Mouse (Mus musculus): ENCODE data around the gene Tspan32. TPM values are rescaled to one million over a fixed set of nuclear protein-coding genes. Genes with fewer than 3 reads are reported as not detected.

Tspan32 gene
- total RNA-seq, 2 experiments from 2014 or later, result 77.4 to 79.5 TPM

DNA sequence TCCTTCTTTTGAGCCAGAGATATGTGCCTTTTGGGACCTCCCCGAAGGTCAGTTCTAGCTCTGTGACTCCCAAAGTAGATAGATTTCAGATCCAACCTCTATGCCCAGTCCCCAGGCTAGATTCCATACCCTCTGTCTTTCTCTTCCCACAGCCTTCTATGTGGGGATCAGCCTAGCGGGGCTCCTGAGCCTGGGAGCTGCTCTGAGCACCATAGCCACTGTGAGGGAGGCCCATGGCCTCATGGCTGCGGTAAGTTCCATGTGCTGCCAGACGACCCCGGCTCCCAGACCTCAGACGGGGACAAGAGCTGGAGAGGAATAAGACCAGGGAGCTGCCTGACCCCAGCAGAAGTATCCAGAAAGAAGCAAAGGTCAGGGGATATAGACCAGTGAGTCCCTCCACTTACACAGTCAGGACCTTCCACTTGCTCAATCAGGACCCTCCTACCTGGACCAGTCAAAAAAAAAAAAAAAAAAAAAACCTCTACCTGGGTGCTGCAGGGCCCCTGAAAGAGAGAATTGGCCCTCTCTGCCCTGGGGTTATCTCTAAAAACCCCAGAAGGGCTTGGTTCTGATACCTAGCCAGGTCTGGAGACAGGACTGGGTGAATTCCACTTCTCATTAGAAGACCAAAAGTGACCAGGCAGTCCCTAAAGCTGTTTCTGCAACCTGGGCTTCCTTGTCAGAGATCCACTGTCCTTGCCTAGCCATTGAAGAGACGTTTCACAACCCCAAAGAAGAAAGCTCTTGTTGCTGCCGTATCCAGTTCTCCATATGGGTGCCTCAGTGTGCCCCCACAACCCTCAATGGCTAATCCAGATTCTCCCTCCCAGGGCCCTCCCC lies 2.1 kb downstream of the Tspan32 start:
- peak; percentile 7; the same call in 1 of the 2 replicates for ATAC-seq (replicated peaks; ENCODE audit: low FRiP score, poor library complexity, severe bottlenecking)

DNA sequence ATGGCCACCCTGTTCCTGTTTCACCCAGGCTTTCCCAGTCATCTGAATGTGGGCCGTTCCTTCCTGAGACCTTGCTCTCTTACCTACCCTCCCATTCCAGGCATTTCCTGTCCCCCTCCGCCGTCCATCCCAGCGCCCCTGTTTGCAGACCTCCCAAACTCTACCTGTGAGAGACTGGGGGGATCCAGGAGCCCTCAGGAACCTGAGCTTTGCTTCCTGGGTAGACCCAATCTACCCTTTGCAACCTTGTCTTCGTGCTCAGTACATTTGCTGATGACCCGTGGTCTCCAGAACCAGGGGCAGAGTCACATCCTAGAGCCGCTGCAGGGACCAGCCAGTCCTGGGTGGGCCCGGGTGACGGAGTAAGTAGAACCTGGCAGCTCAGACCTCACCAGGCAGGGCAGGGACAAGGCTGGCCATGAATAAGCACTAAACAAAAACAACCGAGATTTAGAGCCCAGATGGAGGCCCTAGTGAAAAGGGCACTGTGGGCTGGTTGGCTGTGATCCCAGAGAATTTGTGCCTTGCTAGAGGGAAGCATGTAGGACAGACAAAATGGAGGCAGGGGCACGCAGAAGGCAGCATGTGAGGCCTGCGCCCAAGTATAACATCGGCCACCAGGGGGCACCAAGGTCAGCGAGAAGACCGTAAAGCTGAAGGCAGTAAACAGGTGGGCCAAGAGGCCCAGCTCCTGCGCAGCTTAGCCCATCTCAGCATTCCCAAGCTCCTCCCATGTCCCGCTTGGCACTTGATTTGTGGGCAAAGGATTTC lies 2.9 kb downstream of the Tspan32 start:
- peak; percentile 67 for ATAC-seq (replicated peaks; ENCODE audit: low FRiP score, poor library complexity, severe bottlenecking)

DNA sequence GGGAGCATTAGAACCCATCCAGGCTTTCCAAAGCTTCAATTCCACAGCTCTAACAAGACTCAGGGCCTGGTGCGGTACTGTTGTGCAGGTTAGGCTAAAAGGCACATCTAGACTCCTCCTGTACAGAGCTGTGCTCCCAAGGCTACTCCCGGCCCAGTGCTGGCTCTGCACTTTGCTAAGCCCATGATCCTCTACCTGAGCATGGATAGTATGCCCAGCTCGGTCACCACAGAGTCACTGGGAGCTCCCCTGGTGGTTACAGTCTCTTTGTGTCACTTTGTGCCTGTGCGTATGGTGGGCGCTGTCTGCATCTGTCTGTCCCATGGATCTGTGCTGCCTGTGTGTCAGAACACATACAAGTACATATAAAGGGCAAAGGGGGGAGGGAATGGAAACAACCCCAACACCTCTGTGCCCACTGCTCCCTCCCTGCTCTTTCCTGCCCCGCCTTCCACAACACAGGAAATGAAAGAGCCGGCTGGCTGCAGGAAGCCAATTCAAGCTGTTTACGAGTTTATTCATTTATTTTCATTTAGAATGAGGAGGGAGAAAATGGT lies 3.6 kb downstream of the Tspan32 start:
- ATAC-seq (replicated peaks; ENCODE audit: low FRiP score, poor library complexity, severe bottlenecking), result peak; percentile 11

DNA sequence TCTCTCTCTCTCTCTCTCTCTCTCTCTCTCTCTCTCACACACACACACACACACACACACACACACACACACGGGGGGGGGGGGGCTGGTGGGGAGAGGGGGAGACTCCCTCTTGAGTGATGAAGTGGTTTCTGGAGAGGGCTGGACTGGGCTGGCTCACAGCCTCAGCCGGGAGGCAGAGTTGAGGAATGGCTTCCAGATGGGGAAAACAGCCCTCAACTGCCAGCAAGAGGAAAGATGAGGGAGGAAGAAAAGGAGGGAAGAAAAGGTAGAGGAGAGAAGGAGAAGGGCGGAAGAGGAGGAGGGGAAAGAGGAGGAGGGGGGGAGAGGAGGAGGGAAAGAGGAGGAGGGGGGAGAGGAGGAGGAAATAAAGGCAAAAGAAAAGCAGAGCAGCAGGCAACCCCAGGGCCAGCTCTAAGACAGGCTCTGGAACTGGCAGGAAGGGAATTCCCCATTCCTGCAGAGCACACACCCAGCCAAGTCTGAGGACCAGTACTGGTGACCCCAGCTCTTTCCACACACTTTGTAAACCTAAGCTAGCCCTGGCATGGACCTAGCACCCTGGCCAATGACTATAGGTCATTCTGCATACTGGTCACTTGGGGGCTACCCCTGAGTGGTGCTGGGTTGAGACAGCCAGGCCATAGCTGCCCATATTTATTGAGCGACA lies 4.3 kb downstream of the Tspan32 start:
- ATAC-seq (replicated peaks; ENCODE audit: low FRiP score, poor library complexity, severe bottlenecking), result no peak

DNA sequence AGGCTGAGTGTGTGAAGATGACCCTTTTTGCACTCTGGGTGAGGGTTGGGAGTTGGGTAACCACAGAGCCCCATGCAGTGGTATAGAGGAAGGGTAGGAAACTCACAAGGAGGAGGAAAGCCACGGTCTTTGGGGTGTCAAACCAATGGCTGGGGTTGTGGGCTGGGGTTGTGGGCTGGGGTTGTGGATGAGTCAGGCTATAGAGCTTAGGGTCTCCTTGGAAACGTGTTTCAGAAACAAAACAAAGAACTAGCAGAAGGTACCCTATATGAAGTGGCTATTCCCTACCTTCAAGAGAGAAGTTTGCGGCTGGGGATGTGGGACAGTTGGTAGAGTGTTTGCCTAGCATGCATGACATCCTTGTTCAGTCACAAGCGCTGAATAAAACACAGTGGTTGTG lies 5.2 kb downstream of the Tspan32 start:
- ATAC-seq (replicated peaks; ENCODE audit: low FRiP score, poor library complexity, severe bottlenecking), result no peak

DNA sequence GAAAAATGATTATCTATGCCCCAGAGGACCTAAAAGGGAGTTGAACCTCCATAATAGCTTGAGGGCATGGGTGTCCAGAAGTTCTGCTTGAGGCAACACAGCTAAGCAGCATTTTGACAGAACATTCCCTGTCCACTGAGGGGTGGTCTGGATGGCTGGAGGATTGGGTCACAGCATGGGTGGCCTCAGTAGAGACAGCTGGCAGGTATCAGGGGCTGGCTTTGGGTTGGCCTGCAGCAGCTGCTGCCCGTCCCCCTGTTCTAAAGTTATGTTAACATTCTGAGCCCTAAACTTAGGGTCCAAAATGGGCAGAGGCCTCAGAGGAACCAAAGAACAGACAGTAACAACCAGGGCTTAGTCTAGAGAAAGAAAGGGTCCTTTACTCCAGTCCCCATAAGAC lies 6.4 kb downstream of the Tspan32 start:
- ATAC-seq (replicated peaks; ENCODE audit: low FRiP score, poor library complexity, severe bottlenecking), result no peak

DNA sequence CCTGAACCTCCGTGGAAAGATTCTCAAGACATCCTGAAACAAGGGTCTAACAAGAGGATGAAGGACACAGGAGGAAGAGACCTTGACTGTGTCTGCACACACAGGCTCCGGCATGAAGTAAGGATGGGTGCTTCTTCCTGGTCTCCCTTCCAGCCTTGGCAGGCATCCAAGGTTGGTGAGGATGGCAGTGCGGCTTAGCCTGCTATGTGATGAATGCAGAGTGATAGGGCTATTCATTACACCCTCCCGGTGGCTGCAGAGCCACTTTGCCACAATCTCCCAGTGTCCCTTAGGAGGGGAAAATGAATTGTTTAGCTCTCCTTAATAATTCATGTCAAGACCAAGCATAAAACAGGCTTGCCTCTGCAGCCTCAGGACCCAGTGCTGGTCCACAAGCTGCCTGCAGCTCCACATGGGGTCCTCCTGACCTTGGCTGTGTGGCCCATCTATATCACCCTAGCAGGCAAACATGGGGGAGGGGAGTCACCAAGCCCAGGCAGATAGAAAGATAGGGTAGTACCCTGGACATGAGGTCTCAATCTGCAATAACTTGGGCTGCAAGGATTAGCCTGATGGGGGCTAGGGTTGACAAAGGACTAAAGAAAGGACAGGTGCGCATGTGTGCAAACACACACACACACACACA lies 7.5 kb downstream of the Tspan32 start:
- no peak for ATAC-seq (replicated peaks; ENCODE audit: low FRiP score, poor library complexity, severe bottlenecking)

DNA sequence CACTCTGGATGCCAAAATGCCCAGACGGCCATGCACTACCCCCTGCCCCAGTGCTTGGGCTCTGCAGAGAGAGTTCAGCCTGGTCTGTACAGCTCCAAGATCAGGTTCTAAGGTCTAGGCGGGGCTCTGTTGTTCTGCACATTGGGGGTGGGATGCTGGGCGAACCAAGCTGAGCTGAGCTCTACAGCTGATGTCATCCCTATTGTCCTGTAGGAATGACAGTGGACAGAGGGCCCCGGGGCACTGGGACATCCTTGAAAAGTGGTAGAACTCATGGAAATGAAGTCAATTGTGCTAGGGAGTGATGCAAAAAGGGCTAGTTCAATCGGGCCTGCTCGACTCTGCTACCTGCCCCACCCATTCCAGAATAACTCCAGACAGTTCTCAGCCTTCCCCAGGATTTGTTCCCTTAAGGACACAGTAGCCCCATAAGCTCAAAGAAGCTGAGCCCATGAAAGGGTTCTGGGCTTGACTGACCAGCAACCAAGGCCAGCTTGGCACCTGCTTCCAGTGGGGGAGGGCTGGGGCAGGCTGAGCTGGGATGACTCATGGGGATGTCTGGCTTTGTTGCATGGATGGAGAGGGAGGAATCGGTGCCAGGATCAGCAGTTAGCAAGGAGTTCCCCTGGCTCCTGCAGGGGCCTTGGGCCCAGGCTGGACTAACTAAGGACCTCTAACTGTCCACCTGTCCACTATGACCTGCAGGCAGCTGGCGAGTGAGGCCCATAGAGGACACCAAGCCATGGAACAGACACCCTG lies 8.8 kb downstream of the Tspan32 start:
- no peak for ATAC-seq (replicated peaks; ENCODE audit: low FRiP score, poor library complexity, severe bottlenecking)

DNA sequence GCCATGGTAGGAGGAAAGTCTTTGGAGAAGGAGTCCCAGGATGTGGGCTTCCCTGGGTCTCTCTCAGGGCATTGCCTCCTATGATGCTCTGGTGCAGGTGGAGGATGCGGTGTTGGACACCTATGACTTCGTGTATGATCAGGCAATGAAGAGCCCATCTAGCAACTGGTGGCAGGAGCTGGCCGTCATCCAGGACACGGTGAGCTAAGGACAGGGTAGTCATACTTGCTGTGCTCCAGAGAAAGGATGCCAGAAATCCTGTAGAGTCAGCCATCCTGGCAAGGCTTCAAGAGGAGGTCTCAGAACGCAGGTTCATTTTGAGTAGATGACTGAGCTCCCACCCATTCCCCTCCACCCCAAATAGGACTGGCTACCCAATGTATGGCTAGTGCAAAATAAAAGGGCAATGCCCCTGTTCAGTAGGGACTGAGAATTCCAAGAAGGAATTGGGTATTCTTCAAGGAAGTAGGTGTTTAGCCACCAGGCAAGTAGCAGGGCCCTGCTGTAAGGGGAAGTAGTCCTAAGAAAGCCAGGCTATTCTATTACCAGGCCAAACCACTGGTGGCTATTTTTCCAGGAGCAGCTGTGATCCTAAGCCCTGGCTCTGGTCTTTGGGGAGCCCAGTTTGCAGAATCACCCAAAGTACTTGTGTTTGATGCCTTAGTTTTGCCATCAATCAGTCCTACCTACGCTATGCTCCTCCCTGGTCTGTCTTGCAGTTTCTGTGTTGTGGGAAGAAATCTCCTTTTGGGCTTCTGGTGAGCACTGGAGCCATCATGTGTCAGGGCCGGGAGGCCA lies 10.2 kb downstream of the Tspan32 start:
- ATAC-seq (replicated peaks; ENCODE audit: low FRiP score, poor library complexity, severe bottlenecking), result no peak

DNA sequence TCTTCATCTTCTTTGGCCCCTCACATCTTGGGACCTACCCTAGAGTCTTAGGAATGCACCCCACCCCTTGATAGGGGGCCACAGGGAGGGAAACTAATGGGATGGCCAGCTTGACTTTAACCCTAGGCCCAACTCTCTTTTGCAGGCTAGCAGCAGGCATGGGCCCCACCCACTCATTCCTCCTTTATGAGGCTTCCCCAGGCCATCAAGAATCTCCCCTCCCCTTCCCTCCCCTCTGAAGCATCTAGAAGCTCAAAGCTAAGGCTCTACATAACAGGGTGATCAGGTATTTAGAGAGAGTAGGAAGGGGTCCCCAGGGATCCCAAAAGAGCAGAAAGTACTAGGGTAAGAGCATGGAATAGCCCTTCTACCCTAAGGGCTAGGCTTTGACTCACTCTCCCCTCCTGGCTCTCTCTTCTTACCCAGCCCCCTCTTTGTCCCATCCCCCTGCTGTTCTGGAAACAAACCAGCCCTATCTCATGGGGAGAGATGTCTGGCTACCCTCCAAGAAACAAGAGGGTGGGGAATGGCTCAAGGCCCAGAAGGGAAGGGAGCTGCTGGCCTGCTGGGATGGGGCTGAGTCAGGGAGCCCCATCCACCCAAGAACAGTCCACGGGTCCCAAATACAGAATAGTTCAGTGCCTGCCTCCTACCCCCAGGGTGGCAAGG lies 11.0 kb downstream of the Tspan32 start:
- ATAC-seq (replicated peaks; ENCODE audit: low FRiP score, poor library complexity, severe bottlenecking), result no peak

DNA sequence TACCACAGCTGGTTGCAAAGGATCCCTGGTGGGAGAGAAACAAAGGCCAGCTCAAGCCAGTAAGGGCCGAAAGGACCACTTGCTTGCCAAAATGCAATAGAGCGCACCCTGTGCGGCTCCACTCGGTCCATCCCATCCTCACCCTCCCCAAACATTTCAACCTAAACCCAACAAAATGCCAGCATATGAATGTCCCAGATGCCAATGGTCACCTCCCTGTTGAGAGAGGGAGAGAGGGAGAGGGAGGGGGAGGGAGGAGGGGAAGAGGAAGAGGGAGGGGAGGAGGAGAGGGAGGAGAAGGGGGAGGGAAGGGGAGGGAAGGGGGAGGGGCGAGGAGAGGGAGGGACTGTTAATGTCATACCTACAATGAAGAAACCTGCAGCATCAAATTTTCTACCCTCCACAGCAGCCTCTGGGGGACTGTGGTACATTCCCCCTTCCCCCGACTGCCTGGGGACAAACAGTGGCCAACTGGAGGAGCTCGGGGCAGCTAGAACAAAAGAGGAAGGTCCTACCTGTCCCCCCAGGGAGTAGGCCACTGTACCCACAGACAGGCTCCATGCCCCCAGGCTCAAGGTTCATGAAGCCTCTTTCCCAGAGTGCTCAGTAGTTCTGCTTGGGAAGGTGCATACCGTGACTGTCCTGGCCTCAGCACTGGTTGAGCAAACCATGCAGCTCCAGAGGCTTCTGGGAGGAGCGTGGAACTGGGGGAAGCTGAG lies 11.7 kb downstream of the Tspan32 start:
- no peak for ATAC-seq (replicated peaks; ENCODE audit: low FRiP score, poor library complexity, severe bottlenecking)

DNA sequence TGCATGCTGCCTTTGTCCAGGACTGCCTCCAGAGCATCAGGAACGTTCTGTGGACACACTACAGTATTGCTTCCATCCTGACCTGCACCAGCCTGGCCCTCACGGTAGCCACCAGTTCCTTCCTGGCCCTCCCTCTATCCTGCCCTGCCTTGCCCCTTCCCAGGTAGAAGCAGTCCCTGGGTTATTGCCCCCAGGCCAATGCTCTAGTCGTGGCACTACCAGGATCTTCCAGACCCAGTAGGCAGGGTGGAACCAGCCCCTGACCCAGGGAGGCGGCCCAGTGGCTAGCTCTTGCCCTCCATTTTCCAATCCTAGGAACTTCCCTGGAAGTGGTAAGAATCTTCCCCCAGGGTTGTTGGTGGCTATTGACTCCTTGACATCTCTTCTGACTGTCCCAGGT lies 12.3 kb downstream of the Tspan32 start:
- ATAC-seq (replicated peaks; ENCODE audit: low FRiP score, poor library complexity, severe bottlenecking), result no peak

DNA sequence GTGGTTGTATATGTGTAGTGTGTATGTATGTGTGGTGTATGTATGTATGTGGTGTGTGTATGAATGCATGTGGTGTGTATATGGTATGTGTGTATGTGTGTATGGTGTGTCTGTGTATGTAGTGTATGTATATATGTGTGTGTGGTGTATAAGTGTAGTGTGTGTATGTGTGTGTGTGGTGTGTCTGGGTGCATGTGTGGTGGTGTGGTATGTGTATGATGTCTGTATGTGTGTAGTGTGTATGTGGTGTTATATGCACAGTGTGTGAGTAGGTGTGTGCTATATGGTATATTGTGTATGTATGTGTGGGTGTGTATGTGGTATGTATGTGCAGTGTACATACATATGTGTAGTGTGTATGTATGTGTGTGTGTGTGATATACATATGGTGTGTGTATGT lies 15.2 kb downstream of the Tspan32 start:
- ATAC-seq (replicated peaks; ENCODE audit: low FRiP score, poor library complexity, severe bottlenecking), result no peak

DNA sequence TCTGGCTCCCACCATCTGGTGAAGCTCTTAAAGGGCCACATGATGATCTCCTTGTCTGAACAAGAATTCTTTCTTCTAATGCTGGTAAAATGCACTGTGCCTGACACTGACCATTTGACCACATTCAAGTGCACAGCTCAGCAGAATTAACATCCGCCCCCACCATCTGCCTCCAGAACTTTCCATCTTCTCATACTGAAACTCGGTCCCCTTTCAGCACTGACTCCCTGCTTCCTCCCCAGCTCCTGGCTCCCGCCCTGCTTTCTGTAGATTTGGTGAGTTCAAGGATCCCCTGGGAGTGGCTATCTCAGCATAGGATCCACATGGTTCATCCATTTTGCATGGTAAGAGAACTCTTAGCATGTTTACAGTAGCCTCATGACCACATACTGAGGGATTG lies 15.9 kb downstream of the Tspan32 start:
- ATAC-seq (replicated peaks; ENCODE audit: low FRiP score, poor library complexity, severe bottlenecking), result no peak

DNA sequence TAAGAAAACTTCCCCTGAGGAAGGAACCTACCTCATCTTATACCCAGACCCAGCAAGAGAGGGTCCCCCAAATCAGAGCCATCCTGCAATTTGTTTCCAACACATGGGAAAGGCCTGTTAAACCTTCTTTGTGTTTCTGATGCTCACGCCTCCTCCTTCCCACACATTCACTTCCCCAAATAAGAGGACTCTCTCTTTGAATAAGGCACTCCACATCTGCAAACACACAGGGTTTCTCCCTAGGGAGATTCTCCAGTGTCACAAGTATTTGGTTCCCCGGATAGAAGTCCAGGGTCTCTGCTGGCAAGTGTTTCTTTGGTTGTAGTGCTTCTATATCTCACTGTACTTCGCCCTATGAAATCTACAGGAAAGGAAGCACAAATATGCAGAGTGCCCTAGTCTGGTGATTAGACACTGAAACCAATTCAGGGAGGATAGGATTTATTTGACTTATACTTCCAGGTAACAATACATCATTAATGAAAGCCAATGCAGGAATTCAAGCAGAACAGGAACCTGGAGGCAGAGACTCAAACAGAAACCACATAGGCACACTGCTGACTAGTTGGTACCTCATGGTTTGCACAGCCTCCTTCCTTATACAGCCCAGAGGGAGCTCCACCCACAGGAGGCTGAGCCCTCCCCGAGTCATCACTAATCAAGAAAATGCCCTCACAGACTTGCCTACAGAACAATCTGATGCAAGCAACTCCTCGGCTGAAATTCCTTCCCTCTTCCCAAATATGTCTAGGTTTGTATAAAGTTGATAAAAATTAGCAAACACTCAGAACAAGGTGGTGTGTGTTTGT lies 16.7 kb downstream of the Tspan32 start:
- ATAC-seq (replicated peaks; ENCODE audit: low FRiP score, poor library complexity, severe bottlenecking), result no peak

DNA sequence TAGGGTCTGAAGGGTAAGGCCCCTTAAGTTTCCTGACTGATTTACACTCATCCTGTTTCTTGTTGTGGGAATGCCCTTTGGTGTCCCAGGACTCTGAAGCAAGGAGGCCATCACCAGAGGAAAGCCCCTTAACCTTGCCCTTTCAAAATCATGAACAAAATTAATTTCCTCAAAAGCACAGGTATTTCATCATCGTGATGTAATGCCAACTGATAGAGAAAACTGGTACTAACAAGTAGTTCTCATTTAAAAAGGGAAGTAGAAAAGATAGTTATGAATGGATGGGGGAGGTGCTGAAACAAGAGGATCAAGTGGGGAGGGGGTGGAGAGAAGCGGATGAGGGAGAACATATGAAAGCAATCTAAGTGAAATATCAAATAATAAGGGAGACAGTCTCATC lies 18.7 kb downstream of the Tspan32 start:
- ATAC-seq (replicated peaks; ENCODE audit: low FRiP score, poor library complexity, severe bottlenecking), result no peak

All from erythroblast, adult 5-6 weeks (primary cell).